Mouse (Mus musculus) spleen, adult 2 months (tissue): ENCODE data around the gene Fbxo36.

Source experiments
- CTCF ChIP-seq: fragments of 200-500 bp; IDR thresholded peaks from 2 replicates; pipeline ENCODE4 v1.5.1; 2011; ENCODE audit warnings: mild to moderate bottlenecking, inconsistent platforms; ENCODE audit not compliant: insufficient read depth, insufficient read length, insufficient replicate concordance; ENCODE audit errors: extremely low read depth
- POLR2A ChIP-seq: fragments of 200-500 bp; IDR thresholded peaks from 2 replicates; pipeline ENCODE4 v1.6.1; 2011; ENCODE audit warnings: low read depth, low read length, inconsistent platforms

- TF ChIP-seq CTCF (no peak), POLR2A (no peak)
Measured at GRCm38 (mm10) chr1:84897364-84897763, 57.7 kb downstream of the Fbxo36 start.
